Comparison of ENCODE assay signal across 8 mouse cellular contexts in the genomic region with DNA sequence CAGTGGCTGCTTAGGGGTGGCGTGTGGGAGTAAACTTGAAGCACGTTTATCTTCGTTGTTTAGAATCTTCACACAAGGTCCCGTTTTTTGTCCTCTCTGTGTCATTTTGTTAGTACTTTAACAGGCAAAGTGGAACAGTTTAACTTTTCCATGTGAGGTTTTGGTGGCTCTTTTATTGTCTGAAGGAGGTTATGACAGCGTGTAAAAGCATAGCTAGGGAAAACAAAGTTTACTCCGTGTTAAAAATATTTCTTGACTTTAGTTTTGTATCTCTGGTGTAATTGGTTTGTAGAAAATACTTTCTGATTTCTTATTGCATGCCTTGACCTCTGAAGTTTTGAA. TPM values are rescaled to one million over a fixed set of nuclear protein-coding genes. Genes with fewer than 3 reads are reported as not detected.
DNase-seq lines count a peak whose midpoint lies in the region; ATAC-seq and TF ChIP-seq lines count a peak whose summit lies in the region.
"Had no signal": no experiment of that assay in that cellular context is flagged by ENCODE, and none has a peak within 500 bp of the region (broad histone marks: within the 10 kb centered on the region; RNA-seq: fewer than 3 reads in every experiment).

No protein-coding gene starts in this region.

- H3K4me1 ChIP-seq in lung, embryonic 14.5 days (ENCODE audit: insufficient read depth) = peaks cover 9% of the 10 kb centered on the region; the same call in 1 of the 2 replicates
- peaks cover 14% of the 10 kb centered on the region for H3K4me1 ChIP-seq in embryonic fibroblast, embryonic 13.5 days (ENCODE audit: control insufficient read depth, insufficient read depth, low read length)
- no peaks in the 10 kb centered on the region for H3K4me1 ChIP-seq in limb, embryonic 11.5 days (ENCODE audit: control insufficient read depth, insufficient read depth, low read length)
- peaks cover 29% of the 10 kb centered on the region; the same call in 1 of the 2 replicates for H3K4me1 ChIP-seq in small intestine, adult 2 months (ENCODE audit: control insufficient read depth, insufficient read depth, insufficient read length, low read length)

- ATAC-seq in lung, embryonic 14.5 days (ENCODE audit: insufficient read depth) = no peak
- ATAC-seq in limb, embryonic 11.5 days (ENCODE audit: insufficient number of reproducible peaks, low FRiP score, low TSS enrichment, low read depth) = no peak
- ATAC-seq in monocyte, adult 5-6 weeks (replicated peaks; ENCODE audit: insufficient number of reproducible peaks, low FRiP score, low TSS enrichment, poor library complexity, severe bottlenecking) = no peak

- WGBS in lung, embryonic 14.5 days = 5% methylated on average over 6 of the region's 6 CpGs
- 10% methylated on average over 6 of the region's 6 CpGs for WGBS in limb, embryonic 11.5 days
- WGBS in small intestine, adult 2 months = 2% methylated on average over 6 of the region's 6 CpGs

- peak overlapping the region; percentile 81 for H3K4me3 ChIP-seq in lung, embryonic 14.5 days (ENCODE audit: low read depth, low read length)
- peak overlapping the region; percentile 69 for H3K4me3 ChIP-seq in embryonic fibroblast, embryonic 13.5 days (ENCODE audit: insufficient read depth, low read length)
- peak overlapping the region; percentile 59 for H3K4me3 ChIP-seq in limb, embryonic 11.5 days (ENCODE audit: low read depth, low read length)
- peak overlapping the region; percentile 89 for H3K4me3 ChIP-seq in small intestine, adult 2 months (ENCODE audit: low read depth, low read length)

- peak overlapping the region; percentile 79 for H3K9ac ChIP-seq in lung, embryonic 14.5 days
- H3K9ac ChIP-seq in limb, embryonic 11.5 days (ENCODE audit: low read length) = peak overlapping the region; percentile 77

- H3K36me3 ChIP-seq in lung, embryonic 14.5 days (ENCODE audit: insufficient read depth) = no peaks in the 10 kb centered on the region
- H3K36me3 ChIP-seq in limb, embryonic 11.5 days (ENCODE audit: control insufficient read depth, insufficient read depth, low read length) = no peaks in the 10 kb centered on the region
- no peaks in the 10 kb centered on the region for H3K36me3 ChIP-seq in small intestine, adult 2 months (ENCODE audit: control insufficient read depth, insufficient read depth, low read length)

- H3K4me2 ChIP-seq in lung, embryonic 14.5 days = peak overlapping the region; percentile 89
- peak overlapping the region; percentile 87 for H3K4me2 ChIP-seq in limb, embryonic 11.5 days (ENCODE audit: low read depth, severe bottlenecking)

- no peak for TF ChIP-seq CTCF in lung, embryonic 14.5 days (IDR thresholded peaks at IDR 0.05; ENCODE audit: low read depth)
- TF ChIP-seq CTCF in embryonic fibroblast, embryonic 13.5 days (IDR thresholded peaks at IDR 0.05; ENCODE audit: borderline replicate concordance, insufficient read depth, low read length) = no peak
- TF ChIP-seq CTCF in small intestine, adult 2 months (IDR thresholded peaks at IDR 0.05; ENCODE audit: extremely low read depth, insufficient read length, insufficient replicate concordance, low read depth, low read length) = no peak

- H3K27me3 ChIP-seq in lung, embryonic 14.5 days (ENCODE audit: insufficient read depth, low read length) = no peaks in the 10 kb centered on the region
- no peaks in the 10 kb centered on the region for H3K27me3 ChIP-seq in limb, embryonic 11.5 days (ENCODE audit: control insufficient read depth, insufficient read depth, low read length)
- no peaks in the 10 kb centered on the region for H3K27me3 ChIP-seq in small intestine, adult 2 months (ENCODE audit: control insufficient read depth, insufficient read depth, low read length)

- no peak overlapping the region for H3K27ac ChIP-seq in lung, embryonic 14.5 days (ENCODE audit: low read depth)
- H3K27ac ChIP-seq in embryonic fibroblast, embryonic 13.5 days (ENCODE audit: insufficient read depth, low read length) = no peak overlapping the region
- H3K27ac ChIP-seq in limb, embryonic 11.5 days (replicated peaks; ENCODE audit: low read depth, low read length) = no peak overlapping the region
- peak overlapping the region; percentile 77 for H3K27ac ChIP-seq in small intestine, adult 2 months (ENCODE audit: insufficient read depth, low read depth, low read length)

- no peaks in the 10 kb centered on the region for H3K9me3 ChIP-seq in lung, embryonic 14.5 days (ENCODE audit: low read depth, low read length)
- H3K9me3 ChIP-seq in limb, embryonic 11.5 days (ENCODE audit: control insufficient read depth, low read length) = no peaks in the 10 kb centered on the region

- DNase-seq in lung, embryonic 14.5 days = no peak
- DNase-seq in lung, postnatal 10 days = no peak
- no peak for DNase-seq in limb, embryonic 11.5 days (ENCODE audit: low spot score)
- no peak for DNase-seq in thymus, postnatal 14 days
- DNase-seq: layer of hippocampus, adult 9-11 months had no signal

- no peak for TF ChIP-seq POLR2A in embryonic fibroblast, embryonic 13.5 days (IDR thresholded peaks at IDR 0.05; ENCODE audit: low read depth, low read length)
- no peak for TF ChIP-seq POLR2A in small intestine, adult 2 months (IDR thresholded peaks at IDR 0.05; ENCODE audit: low read depth, low read length)

RNA-seq across cellular contexts. Expression of a gene that starts 1.0 kb away (rescaled TPM):
- 11.0 and 12.1 TPM in 2 replicates for polyA plus RNA-seq in lung, embryonic 14.5 days (2014; fragmentation: Nextera tagmentation; extraction: Ambion mirVana)
- polyA plus RNA-seq in embryonic fibroblast, embryonic 13.5 days (2011; ENCODE audit: insufficient read length, low read depth, missing spikeins) = 13.5 and 13.6 TPM in 2 replicates
- polyA plus RNA-seq in limb, embryonic 11.5 days (2014; fragmentation: Nextera tagmentation; extraction: Ambion mirVana) = 7.8 and 8.2 TPM in 2 replicates
- 5.9 and 13.0 TPM in 2 replicates for polyA plus RNA-seq in small intestine, adult 2 months (2012; rRNA removed)
- 26.8 to 28.9 TPM (median 27.5 TPM) in 3 replicates for total RNA-seq in monocyte, adult 5-6 weeks (2017)
